Mouse (Mus musculus) MN1 (cell line): ENCODE measurements around the gene Robo3.

Source experiments
- DNase-seq: peaks from one replicate; pipeline ENCODE4 v3.0.0-alpha.2; 2016; ENCODE audit warnings: low spot score

The Robo3 gene

GRCm38 (mm10) chr9:37432720-37433421 is at the start of gene Robo3:
Robo3 (minus strand) TSS chr9:37433246.
- no peak for DNase-seq

GRCm38 (mm10) chr9:37474923-37475322 is 41.9 kb upstream of the Robo3 start:
- DNase-seq = no peak

DNA sequence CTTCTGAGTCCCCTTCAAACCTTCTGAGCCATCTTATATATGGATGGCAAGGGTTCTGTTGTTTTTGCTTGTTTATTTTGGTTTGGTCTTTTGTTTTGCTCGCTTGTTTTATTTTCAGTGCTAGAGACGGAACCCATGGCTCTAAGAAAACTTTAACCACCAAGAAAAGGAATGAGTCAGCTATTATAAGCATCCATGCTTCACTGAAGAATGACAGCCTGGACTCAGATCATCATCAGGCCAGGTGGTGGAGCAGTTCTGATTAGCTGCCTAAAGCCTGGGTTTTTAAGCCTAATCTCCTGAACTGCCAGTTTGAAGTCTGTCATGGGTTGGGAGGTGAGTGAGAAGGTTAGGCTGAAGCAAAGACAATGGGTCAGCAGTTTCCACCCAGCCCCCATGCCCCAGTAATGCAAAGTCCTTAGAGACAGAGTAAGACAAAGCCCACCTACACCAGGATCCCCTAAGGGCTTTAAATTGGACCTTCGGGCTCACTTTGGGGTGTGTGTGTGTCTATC is 40.6 kb upstream of the Robo3 start:
- DNase-seq = no peak

GRCm38 (mm10) chr9:37462764-37463163 is 29.7 kb upstream of the Robo3 start:
- DNase-seq = peak; percentile 43

GRCm38 (mm10) chr9:37461571-37461970 is 28.5 kb upstream of the Robo3 start:
- DNase-seq = no peak

- DNase-seq = no peak
These were observed 27.9 kb upstream of the Robo3 start for GRCm38 (mm10) chr9:37460961-37461340.

DNA sequence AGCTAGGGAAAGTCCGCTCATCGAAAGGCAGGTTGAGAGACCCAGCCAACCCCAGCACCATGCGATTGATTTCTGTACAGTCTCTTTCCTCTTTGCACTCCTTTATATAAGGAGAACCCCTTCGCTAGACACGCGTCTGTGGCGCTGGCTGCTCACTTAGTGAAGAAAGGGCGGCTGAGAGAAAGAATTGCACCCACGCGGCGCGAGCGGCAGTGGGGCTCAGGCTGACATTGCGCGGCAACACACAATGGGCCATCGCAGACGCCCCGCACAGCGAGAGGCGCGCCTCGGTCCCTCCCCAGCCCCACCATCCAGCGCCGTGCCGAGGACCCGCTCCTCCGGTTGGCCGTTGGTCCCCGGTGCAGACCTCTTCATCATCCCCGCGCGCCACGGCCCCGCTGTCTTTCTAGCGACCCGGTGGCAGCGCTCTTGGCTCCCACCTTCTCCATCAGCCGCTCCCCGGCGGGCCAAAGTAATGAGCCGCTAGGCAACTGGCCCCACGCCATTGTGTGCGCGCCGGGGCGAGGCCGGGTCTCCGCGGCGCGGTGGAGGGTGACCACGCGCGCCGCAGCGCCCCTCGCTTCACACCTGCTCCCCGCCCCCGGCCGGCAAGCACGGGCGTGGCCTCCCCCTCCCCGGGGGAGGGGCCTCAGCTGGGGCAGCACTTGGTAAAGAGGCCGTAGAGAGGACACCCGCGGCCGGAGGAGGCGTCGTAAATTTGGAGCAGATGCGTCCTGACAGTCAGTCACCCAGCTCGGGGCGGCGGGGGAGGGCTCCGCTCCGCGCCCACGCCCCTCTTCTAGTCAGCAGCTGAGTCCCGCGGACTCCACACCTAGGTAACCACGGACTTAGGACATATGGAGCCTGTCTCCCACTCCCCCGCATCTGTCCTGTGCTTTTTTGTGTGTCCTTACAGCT is 27.3 kb upstream of the Robo3 start:
- DNase-seq = no peak

DNA sequence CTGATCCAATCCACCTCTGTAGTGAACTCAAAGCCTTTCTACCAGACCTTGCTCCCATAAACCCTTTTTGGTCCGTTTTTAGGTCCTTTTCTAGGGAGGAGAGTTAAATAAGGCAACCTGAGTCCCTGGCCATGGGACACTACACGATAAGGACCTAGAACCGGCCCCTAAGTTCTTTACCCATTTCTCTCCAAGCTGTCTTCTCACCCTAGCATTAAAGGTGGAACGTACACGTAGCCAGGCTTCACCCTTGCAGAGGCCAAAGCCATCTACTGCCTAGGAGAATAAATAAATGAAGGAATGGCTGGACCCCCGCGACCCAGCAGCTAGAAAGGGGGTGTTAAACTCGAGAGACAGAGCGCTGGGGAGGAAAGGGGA is 26.6 kb upstream of the Robo3 start:
- DNase-seq = no peak

DNA sequence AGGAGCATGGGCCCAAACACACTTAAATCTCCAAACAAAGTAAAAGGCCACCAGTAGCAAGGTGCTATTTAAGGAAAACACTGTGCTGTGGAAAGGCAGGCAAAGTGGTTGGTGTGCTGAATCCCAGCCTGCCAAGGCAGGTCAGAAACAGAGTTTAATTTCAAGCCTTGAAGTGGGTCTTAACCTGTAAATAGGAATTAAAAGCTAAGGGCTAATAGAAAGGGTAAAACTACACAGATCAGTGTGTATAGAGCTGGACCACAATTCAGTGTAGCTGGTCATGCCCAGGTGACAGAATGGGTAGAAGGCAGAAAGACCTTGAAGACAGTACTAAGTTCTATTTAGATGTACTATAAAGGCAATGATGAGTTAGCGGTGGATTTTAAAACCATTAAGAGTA is 24.1 kb upstream of the Robo3 start:
- no peak for DNase-seq

GRCm38 (mm10) chr9:37456481-37456910 is 23.4 kb upstream of the Robo3 start:
- DNase-seq = no peak

- DNase-seq = no peak
These were observed 22.8 kb upstream of the Robo3 start for GRCm38 (mm10) chr9:37455868-37456267.

DNA sequence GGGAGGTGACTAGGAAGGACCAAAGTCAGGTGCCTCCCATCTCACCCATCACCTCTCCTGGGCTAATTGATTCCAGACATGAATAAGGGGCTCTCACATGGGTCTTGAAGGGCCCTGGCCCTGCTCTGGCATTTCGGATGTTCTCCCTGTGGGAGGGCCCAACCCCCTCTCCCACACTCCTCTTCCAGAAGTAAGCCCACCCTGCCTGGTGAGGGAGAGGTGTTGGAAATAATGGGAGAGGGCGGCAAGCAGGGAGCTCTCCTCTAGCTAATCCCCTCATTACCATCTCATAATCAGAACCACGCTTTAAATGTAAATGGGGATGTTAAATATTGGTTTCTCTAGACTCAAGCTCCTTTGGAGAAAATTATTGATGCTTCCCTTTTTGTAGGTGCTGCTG is 21.9 kb upstream of the Robo3 start:
- DNase-seq = no peak

DNA sequence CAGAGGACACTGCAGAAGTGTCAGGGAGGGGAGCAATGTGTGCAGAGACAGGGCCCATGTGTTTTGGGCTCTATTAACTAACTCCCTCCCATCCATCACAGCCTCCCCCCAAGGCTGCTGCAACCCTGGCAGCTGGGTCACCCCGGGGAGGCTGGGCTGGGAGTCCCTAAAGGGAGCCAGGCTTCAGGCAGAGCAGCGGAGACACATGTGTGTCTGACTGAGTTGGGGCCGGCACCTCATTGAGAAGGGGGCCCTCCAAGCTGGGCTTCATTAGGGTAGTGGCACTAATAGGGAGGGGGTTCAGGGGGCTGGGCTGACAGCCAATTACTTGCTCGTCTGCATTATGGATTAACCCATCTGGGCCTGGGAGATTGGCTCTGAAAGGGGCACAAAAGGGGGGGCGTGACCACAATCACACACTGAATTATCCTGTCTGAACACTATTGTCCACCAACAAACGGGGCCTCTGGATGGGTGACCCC is 21.0 kb upstream of the Robo3 start:
- no peak for DNase-seq

DNA sequence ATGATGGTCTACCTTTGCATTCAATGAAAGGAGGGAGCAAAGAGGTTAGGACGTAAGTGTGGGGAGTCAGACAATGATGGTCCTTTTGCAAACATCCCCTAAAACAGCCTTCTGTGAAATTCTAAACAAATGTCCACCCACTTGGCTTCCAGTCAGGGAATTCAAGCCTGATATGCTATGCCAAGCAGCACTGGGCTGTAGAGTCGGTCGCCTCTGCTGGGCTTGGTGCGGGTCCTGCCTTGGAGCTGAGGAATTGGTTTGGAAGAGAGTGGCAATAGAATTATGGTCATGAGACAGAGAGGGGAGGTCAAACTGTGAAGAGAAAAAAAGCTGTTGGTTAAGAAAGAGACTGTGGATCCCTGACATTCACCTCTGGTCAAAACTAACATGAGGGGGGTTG is 20.3 kb upstream of the Robo3 start:
- no peak for DNase-seq

DNA sequence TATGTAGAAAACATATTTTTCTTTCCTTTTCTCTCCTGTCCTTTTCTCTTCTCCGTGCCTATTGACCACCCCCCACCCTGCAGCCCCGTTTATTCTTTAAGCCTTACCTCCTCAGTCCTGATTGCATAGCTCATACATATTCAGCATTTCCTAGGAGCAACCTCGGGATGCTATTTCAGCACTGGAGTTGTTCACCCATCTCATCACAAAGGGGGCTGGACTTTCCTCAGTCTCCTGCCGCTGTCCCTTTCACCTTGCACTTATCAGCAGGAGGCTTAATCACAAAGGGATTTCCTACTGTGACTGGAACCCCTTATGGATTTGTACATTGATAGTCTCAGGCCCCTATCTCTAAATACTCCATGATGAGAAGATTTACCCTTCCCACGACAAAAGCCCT is 19.4 kb upstream of the Robo3 start:
- DNase-seq = no peak

DNA sequence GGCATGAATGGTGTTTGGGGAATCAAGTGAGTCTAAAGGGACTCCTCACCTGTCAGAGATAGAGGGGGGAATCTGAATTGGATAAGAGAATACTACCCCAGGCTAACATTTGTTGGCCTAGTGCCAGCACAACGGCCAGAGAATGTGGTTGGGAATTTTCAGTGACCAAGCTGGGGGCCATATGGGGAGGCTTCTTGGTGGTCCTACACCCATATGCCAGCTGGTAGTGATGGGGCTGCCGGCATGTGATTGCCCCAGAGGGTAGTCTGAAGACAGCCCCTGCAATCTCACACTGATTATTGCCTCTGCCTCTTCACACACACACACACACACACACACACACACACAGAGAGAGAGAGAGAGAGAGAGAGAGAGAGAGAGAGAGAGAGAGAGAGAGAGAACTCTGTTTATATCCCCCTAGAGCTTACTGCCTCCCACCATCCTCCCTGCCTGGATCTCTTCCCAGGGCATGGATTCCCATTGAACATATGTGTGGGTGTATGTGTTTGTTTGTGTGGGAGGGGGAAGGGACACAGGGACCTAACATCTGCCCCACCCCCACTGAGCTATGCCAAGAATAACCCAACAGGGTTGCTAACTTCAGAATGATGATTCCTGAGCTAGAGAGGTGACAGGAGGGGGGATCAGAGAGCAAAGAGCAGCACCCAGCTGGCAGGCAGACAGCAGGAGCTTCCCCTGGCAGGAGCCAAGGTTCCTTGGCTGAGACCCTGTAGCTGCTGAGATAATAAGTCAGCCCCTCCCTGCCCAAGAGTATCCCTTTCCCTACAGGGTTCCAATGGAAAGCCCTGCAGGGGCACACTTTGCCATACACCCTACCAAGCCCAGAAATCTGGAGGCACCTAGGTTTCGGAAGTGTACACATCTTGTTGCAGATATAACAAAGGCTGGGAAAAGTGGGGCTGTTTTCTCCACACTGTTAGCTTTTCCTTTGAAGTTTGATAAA is 5.0 kb upstream of the Robo3 start:
- no peak for DNase-seq

DNA sequence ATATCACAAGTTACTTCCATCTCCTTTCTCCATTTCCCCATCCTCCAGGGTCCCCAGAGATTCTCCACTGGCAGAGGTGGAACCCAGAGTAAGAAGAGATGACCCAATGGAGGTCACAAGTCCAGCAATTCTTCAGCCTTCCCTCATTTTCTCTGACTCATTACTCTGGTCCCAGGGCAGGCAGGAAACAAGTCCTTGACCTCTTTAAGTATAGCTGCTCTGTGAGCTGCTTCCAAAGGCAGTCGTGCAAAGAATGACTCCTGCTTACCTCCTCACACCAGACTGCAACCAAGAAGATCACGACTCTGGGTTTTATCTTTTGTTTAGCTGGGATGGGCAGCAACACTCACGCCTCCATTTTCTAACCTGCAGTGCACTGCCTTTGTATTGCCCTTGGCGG is 2.6 kb upstream of the Robo3 start:
- no peak for DNase-seq

DNA sequence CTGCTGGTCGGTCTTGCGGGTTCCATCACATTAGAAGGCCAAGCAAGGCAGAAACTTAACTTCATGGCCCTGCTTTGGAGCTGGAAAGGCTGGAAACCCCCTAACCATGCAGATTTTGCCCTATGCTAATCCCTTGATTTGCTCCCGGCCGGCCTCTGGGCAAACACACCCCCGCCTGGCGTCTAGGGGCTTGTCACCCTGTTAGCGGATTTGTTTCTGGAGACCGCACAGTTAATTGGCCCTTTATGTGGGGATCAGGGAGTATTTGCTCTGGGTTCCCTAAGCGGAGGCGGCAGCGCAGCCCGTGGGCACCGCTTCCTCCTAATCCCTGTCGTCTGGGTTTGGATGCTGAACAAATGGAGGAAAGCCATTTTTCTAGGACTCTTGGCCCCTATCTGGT is 1.9 kb upstream of the Robo3 start:
- DNase-seq = no peak

DNA sequence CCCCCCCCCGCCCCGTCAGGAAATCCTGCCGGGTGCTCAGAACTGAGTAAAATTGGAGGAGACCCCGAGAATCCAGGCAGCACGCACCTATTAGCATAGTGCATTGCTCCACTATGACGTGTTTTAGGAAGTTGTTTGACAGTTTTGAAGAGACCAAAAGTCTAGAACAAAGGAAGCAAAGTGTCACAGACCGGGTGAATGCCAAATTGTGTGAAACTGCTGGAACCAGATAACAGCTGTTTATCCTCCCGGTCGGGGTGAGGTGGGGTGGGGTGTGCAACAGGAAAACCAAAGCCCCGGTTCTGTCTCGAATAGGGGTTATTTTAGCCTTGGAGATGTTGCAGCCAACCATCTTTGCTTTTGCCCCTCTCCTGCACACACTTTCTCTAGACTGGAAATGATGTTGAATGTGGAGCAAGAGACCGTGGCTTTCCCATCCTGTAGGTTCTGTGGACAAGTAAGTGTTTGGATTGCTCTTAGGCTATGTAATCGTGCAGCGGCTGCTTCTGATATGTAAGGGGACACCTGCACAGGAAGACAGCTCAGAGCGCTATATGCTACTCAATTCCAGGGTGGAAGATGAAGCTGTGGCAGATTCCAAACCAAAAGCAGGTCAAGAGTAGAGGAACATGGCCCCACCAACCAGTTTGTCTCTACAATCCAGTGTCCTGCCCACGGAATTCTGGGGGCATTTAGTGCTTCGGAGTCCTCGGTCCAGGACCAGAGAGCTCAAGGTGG is 946 bp upstream of the Robo3 start:
- no peak for DNase-seq

- no peak for DNase-seq
These were observed 900 bp downstream of the Robo3 start for GRCm38 (mm10) chr9:37432026-37432666.

DNA sequence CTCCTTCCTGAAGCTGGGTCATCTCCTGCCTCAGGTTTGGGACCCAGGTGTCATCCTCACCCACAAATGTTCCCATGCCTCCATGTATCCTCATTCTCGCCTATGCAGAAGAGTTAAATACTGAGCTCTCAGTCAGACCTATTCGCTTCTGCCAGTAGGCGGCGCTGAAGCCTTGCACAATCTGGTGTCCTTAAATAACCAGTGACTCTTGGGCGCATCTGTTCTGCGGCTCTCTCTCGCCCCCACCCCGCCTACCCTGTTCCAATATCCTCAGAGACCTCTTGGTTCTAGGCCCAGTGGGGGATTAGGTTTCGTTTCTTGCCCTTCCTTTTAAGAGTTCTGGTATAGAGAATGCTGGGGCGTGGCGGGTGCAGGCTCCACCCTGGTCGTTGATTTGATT is 2.5 kb downstream of the Robo3 start:
- DNase-seq = peak; percentile 75
